Mouse (Mus musculus): Measurements from ENCODE around the gene Polr3b. TPM values are rescaled to one million over a fixed set of nuclear protein-coding genes. Genes with fewer than 3 reads are reported as not detected.

The Polr3b gene
- 0.75 and 1.6 TPM in 2 replicates for polyA plus RNA-seq (2012; rRNA removed)

DNA sequence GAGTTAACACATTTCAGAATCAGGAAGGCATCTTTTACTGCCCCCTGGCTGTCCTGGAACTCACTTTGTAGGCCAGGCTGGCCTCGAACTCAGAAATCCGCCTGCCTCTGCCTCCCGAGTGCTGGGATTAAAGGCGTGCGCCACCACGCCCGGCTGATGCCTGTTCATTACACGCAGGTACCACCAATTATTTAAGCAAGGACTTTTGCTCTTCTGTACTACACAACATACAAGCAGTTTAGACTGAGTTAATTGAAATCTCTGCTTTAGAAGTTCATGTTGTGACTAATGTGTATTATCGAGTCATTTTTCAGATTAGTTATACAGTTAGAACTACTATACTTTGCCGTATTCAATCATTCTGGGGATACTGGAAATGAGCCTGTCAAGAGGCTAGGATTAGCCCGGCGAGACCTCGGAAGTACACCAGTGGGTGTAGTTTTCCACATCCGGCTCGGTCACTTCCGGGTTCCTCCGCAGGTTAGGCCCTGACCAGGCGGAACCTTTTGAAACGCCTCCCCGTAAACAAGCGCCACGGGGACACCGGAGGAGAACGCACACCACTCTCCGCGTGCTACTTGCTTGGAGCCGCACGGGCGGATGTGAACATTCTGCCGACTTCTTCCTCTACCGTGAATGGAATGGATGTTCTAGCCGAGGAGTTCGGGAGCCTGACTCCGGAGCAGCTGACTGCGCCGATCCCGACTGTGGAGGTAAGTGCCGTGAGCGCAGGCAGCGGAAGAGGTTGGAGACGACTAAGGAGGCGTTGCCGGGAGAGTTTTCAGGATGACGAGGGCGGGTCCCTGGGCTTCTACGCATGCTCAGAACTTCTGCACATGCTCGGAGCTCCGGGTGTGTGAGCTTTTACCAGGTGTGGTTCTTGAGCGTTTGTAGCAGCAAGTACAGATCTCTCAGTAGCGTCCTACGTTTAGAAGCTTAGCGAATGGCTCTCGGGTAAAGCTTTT lies at the start of gene Polr3b:
Gene Polr3b, plus strand, starts transcription at position 467 of the 965 bp plus-strand sequence.
- Histone ChIP-seq H3K27ac (ENCODE audit: insufficient read depth, low read depth, low read length) (peak within 1 kb of the TSS; percentile 94), H3K4me3 (ENCODE audit: low read depth, low read length) (peak within 1 kb of the TSS; percentile 73), H3K4me1 (ENCODE audit: control insufficient read depth, insufficient read depth, insufficient read length, low read length) (peaks cover 4% of the 10 kb centered on the region; the same call in 1 of the 2 replicates), H3K27me3 (ENCODE audit: control insufficient read depth, insufficient read depth, low read length) (no peaks in the 10 kb centered on the region), H3K36me3 (ENCODE audit: control insufficient read depth, insufficient read depth, low read length) (no peaks in the 10 kb centered on the region)
- TF ChIP-seq POLR2A (IDR thresholded peaks at IDR 0.05; ENCODE audit: low read depth, low read length) (peak; percentile 71), CTCF (IDR thresholded peaks at IDR 0.05; ENCODE audit: extremely low read depth, insufficient read length, insufficient replicate concordance, low read depth, low read length) (peak; percentile 7; the same call in 1 of the 2 replicates)
- 6% methylated on average over 53 of the region's 53 CpGs for WGBS

GRCm38 (mm10) chr10:84573671-84574420 lies 48.2 kb upstream of the Polr3b start:
- Histone ChIP-seq H3K27ac (ENCODE audit: insufficient read depth, low read depth, low read length) (no peak overlapping the region), H3K36me3 (ENCODE audit: control insufficient read depth, insufficient read depth, low read length) (no peaks in the 10 kb centered on the region), H3K27me3 (ENCODE audit: control insufficient read depth, insufficient read depth, low read length) (no peaks in the 10 kb centered on the region), H3K4me3 (ENCODE audit: low read depth, low read length) (no peak overlapping the region), H3K4me1 (ENCODE audit: control insufficient read depth, insufficient read depth, insufficient read length, low read length) (peaks cover 3% of the 10 kb centered on the region; the same call in 1 of the 2 replicates)
- TF ChIP-seq CTCF (IDR thresholded peaks at IDR 0.05; ENCODE audit: extremely low read depth, insufficient read length, insufficient replicate concordance, low read depth, low read length) (no peak), POLR2A (IDR thresholded peaks at IDR 0.05; ENCODE audit: low read depth, low read length) (no peak)
- WGBS = 51% methylated on average over 5 of the region's 5 CpGs

GRCm38 (mm10) chr10:84576029-84576394 lies 46.1 kb upstream of the Polr3b start:
- H3K4me3 ChIP-seq (ENCODE audit: low read depth, low read length) = peak overlapping the region; percentile 98
- no peak for TF ChIP-seq POLR2A (IDR thresholded peaks at IDR 0.05; ENCODE audit: low read depth, low read length)
- TF ChIP-seq CTCF (IDR thresholded peaks at IDR 0.05; ENCODE audit: extremely low read depth, insufficient read length, insufficient replicate concordance, low read depth, low read length) = no peak; the same call in 1 of the 2 replicates
- whole genome bisulfite sequencing = under 1% methylated on average over 14 of the region's 14 CpGs
- no peaks in the 10 kb centered on the region for H3K36me3 ChIP-seq (ENCODE audit: control insufficient read depth, insufficient read depth, low read length)
- H3K27ac ChIP-seq (ENCODE audit: insufficient read depth, low read depth, low read length) = peak overlapping the region; percentile 72
- H3K4me1 ChIP-seq (ENCODE audit: control insufficient read depth, insufficient read depth, insufficient read length, low read length) = peaks cover 3% of the 10 kb centered on the region; the same call in 1 of the 2 replicates
- H3K27me3 ChIP-seq (ENCODE audit: control insufficient read depth, insufficient read depth, low read length) = no peaks in the 10 kb centered on the region

- Histone ChIP-seq H3K27me3 (ENCODE audit: control insufficient read depth, insufficient read depth, low read length) (no peaks in the 10 kb centered on the region), H3K36me3 (ENCODE audit: control insufficient read depth, insufficient read depth, low read length) (no peaks in the 10 kb centered on the region), H3K4me3 (ENCODE audit: low read depth, low read length) (peak within 1 kb of the TSS; percentile 98), H3K27ac (ENCODE audit: insufficient read depth, low read depth, low read length) (peak within 1 kb of the TSS; percentile 84), H3K4me1 (ENCODE audit: control insufficient read depth, insufficient read depth, insufficient read length, low read length) (peaks cover 3% of the 10 kb centered on the region; the same call in 1 of the 2 replicates)
- WGBS = under 1% methylated on average over 46 of the region's 46 CpGs
- TF ChIP-seq POLR2A (IDR thresholded peaks at IDR 0.05; ENCODE audit: low read depth, low read length) (peak; percentile 58), CTCF (IDR thresholded peaks at IDR 0.05; ENCODE audit: extremely low read depth, insufficient read length, insufficient replicate concordance, low read depth, low read length) (no peak)
Measured at GRCm38 (mm10) chr10:84576395-84577070, 45.6 kb upstream of the Polr3b start, which contains the start of gene Tcp11l2. Gene Tcp11l2 (plus strand): TSS chr10:84576626.

GRCm38 (mm10) chr10:84577071-84577727 lies 44.9 kb upstream of the Polr3b start:
- no peaks in the 10 kb centered on the region for H3K27me3 ChIP-seq (ENCODE audit: control insufficient read depth, insufficient read depth, low read length)
- H3K36me3 ChIP-seq (ENCODE audit: control insufficient read depth, insufficient read depth, low read length) = no peaks in the 10 kb centered on the region
- under 1% methylated on average over 38 of the region's 38 CpGs for whole genome bisulfite sequencing
- no peak for TF ChIP-seq POLR2A (IDR thresholded peaks at IDR 0.05; ENCODE audit: low read depth, low read length)
- TF ChIP-seq CTCF (IDR thresholded peaks at IDR 0.05; ENCODE audit: extremely low read depth, insufficient read length, insufficient replicate concordance, low read depth, low read length) = no peak
- H3K4me3 ChIP-seq (ENCODE audit: low read depth, low read length) = peak overlapping the region; percentile 98
- peak overlapping the region; percentile 84 for H3K27ac ChIP-seq (ENCODE audit: insufficient read depth, low read depth, low read length)
- H3K4me1 ChIP-seq (ENCODE audit: control insufficient read depth, insufficient read depth, insufficient read length, low read length) = peaks cover 3% of the 10 kb centered on the region; the same call in 1 of the 2 replicates

DNA sequence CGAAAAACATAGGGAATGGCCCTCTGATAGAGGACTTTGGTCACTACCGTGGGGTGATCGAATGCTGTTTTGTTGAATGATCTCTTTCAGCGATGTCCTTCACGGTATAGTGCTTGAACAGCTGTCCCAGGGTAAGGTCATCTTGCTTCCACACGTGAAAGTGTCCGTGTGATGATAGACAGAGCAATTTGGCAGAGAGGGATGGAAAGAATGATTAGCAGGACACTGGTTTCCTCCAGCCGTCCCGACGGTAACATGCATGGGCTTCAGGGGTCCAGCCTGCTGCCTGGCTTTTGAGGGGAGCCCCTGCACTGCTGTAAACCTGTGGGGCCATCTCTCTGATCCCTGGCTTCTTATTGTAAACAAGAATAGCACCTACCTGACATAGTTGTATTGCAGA lies 43.4 kb upstream of the Polr3b start:
- no peaks in the 10 kb centered on the region for H3K27me3 ChIP-seq (ENCODE audit: control insufficient read depth, insufficient read depth, low read length)
- peaks cover 3% of the 10 kb centered on the region; the same call in 1 of the 2 replicates for H3K4me1 ChIP-seq (ENCODE audit: control insufficient read depth, insufficient read depth, insufficient read length, low read length)
- no peak overlapping the region for H3K27ac ChIP-seq (ENCODE audit: insufficient read depth, low read depth, low read length)
- no peaks in the 10 kb centered on the region for H3K36me3 ChIP-seq (ENCODE audit: control insufficient read depth, insufficient read depth, low read length)
- 81% methylated on average over 10 of the region's 10 CpGs for WGBS
- TF ChIP-seq CTCF (IDR thresholded peaks at IDR 0.05; ENCODE audit: extremely low read depth, insufficient read length, insufficient replicate concordance, low read depth, low read length) (no peak), POLR2A (IDR thresholded peaks at IDR 0.05; ENCODE audit: low read depth, low read length) (no peak)
- no peak overlapping the region for H3K4me3 ChIP-seq (ENCODE audit: low read depth, low read length)
